Mouse (Mus musculus) G1E-ER4 (cell line): ENCODE data around the gene Zfp553. TPM values are rescaled to one million over a fixed set of nuclear protein-coding genes. Genes with fewer than 3 reads are reported as not detected.

ENCODE experiments used
- GATA1 ChIP-seq: IDR thresholded peaks from one replicate; pipeline ENCODE4 v1.8.0; 2012; ENCODE audit warnings: low read length, inconsistent platforms
- polyA plus RNA-seq: library from polyadenylated mRNA; stranded (reverse); fragments of >175 nt; gene quantifications from 2 replicates; pipeline ENCODE4 v1.2.3, GENCODE M21; 2012

Zfp553 gene
- polyA plus RNA-seq, result 37.7 and 38.1 TPM in 2 replicates

GRCm38 (mm10) chr7:127232622-127233367 is at the start of gene Zfp553, which contains the start of gene Sept1:
Gene Zfp553, plus strand, starts transcription at chr7:127233061.
Gene Sept1, minus strand, starts transcription at chr7:127233130.
- TF ChIP-seq GATA1, result no peak

GRCm38 (mm10) chr7:127183345-127183744 is 49.5 kb upstream of the Zfp553 start:
- TF ChIP-seq GATA1, result peak; percentile 98

- no peak for TF ChIP-seq GATA1
Measured at GRCm38 (mm10) chr7:127183828-127184227, 49.0 kb upstream of the Zfp553 start.

- TF ChIP-seq GATA1, result no peak
Measured at GRCm38 (mm10) chr7:127184720-127185119, 48.1 kb upstream of the Zfp553 start.

GRCm38 (mm10) chr7:127185601-127186000 is 47.3 kb upstream of the Zfp553 start:
- TF ChIP-seq GATA1, result no peak

GRCm38 (mm10) chr7:127187351-127187750 is 45.5 kb upstream of the Zfp553 start:
- TF ChIP-seq GATA1, result no peak

GRCm38 (mm10) chr7:127188305-127189276 is 44.3 kb upstream of the Zfp553 start:
- no peak for TF ChIP-seq GATA1

- TF ChIP-seq GATA1, result no peak
Measured at GRCm38 (mm10) chr7:127190672-127191071, 42.2 kb upstream of the Zfp553 start.

GRCm38 (mm10) chr7:127192989-127193388 is 39.9 kb upstream of the Zfp553 start:
- TF ChIP-seq GATA1, result no peak

- TF ChIP-seq GATA1, result no peak
Measured at GRCm38 (mm10) chr7:127194011-127194632, 38.7 kb upstream of the Zfp553 start.

GRCm38 (mm10) chr7:127194633-127195029 is 38.2 kb upstream of the Zfp553 start:
- TF ChIP-seq GATA1, result no peak

- TF ChIP-seq GATA1, result no peak
Measured at GRCm38 (mm10) chr7:127195544-127196295, 37.1 kb upstream of the Zfp553 start, which contains the start of gene Cd2bp2. Gene Cd2bp2, minus strand, starts transcription at chr7:127196050.

GRCm38 (mm10) chr7:127196484-127196883 is 36.4 kb upstream of the Zfp553 start:
- no peak for TF ChIP-seq GATA1

- TF ChIP-seq GATA1, result no peak
Measured at GRCm38 (mm10) chr7:127206606-127207005, 26.3 kb upstream of the Zfp553 start.
